ENCODE assay signal across 8 mouse cellular contexts in genomic region chr14:76556031-76556851, GRCm38 (mm10). TPM values are rescaled to one million over a fixed set of nuclear protein-coding genes. Genes with fewer than 3 reads are reported as not detected.
DNase-seq lines count a peak whose midpoint lies in the region; ATAC-seq lines count a peak whose summit lies in the region.

No protein-coding gene starts in this region.

- peak overlapping the region; percentile 92 for H3K27ac ChIP-seq in embryonic facial prominence, embryonic 13.5 days
- H3K27ac ChIP-seq in limb, embryonic 12.5 days, result peak overlapping the region; percentile 95
- peak overlapping the region; percentile 75 for H3K27ac ChIP-seq in midbrain, embryonic 12.5 days (replicated peaks)

- peak overlapping the region; percentile 91 for H3K4me2 ChIP-seq in embryonic facial prominence, embryonic 13.5 days
- peak overlapping the region; percentile 91 for H3K4me2 ChIP-seq in limb, embryonic 12.5 days
- peak overlapping the region; percentile 89 for H3K4me2 ChIP-seq in midbrain, embryonic 12.5 days (replicated peaks)

- peaks cover 44% of the 10 kb centered on the region for H3K4me1 ChIP-seq in embryonic facial prominence, embryonic 13.5 days
- H3K4me1 ChIP-seq in limb, embryonic 12.5 days (replicated peaks), result peaks cover 47% of the 10 kb centered on the region
- H3K4me1 ChIP-seq in midbrain, embryonic 12.5 days, result peaks cover 17% of the 10 kb centered on the region

- H3K27me3 ChIP-seq in embryonic facial prominence, embryonic 13.5 days, result no peaks in the 10 kb centered on the region
- peaks cover 5% of the 10 kb centered on the region for H3K27me3 ChIP-seq in limb, embryonic 12.5 days
- H3K27me3 ChIP-seq in midbrain, embryonic 12.5 days, result peaks cover 17% of the 10 kb centered on the region

- peak overlapping the region; percentile 61 for H3K4me3 ChIP-seq in embryonic facial prominence, embryonic 13.5 days
- H3K4me3 ChIP-seq in limb, embryonic 12.5 days (replicated peaks), result peak overlapping the region; percentile 65
- H3K4me3 ChIP-seq in midbrain, embryonic 12.5 days, result peak overlapping the region; percentile 77

- 1% methylated on average over 67 of the region's 67 CpGs for WGBS in embryonic facial prominence, embryonic 13.5 days
- 1% methylated on average over 64 of the region's 67 CpGs for WGBS in limb, embryonic 12.5 days
- under 1% methylated on average over 64 of the region's 67 CpGs for WGBS in midbrain, embryonic 12.5 days

- peak; percentile 80 for DNase-seq in adrenal gland, postnatal 25 days
- peak; percentile 43 to 56 for DNase-seq in heart, adult 9 months (ENCODE audit: low spot score in 2 of 2)
- peak; percentile 48 to 67 for DNase-seq in kidney, adult 8-10 months
- DNase-seq in spleen, adult 12 weeks (ENCODE audit: low spot score), result peak; percentile 8
- no peak for DNase-seq in c-Kit-positive CD71-positive TER-119-positive erythroid progenitor cells, embryonic 14.5 days (ENCODE audit: low spot score)

- H3K9me3 ChIP-seq in embryonic facial prominence, embryonic 13.5 days, result no peaks in the 10 kb centered on the region
- no peaks in the 10 kb centered on the region for H3K9me3 ChIP-seq in limb, embryonic 12.5 days
- no peaks in the 10 kb centered on the region for H3K9me3 ChIP-seq in midbrain, embryonic 12.5 days

- no peaks in the 10 kb centered on the region for H3K36me3 ChIP-seq in embryonic facial prominence, embryonic 13.5 days
- H3K36me3 ChIP-seq in limb, embryonic 12.5 days, result no peaks in the 10 kb centered on the region
- no peaks in the 10 kb centered on the region for H3K36me3 ChIP-seq in midbrain, embryonic 12.5 days

- H3K9ac ChIP-seq in embryonic facial prominence, embryonic 13.5 days, result peak overlapping the region; percentile 80
- peak overlapping the region; percentile 85 for H3K9ac ChIP-seq in limb, embryonic 12.5 days (replicated peaks)
- peak overlapping the region; percentile 89 for H3K9ac ChIP-seq in midbrain, embryonic 12.5 days (replicated peaks)

- ATAC-seq in embryonic facial prominence, embryonic 13.5 days (ENCODE audit: insufficient number of reproducible peaks, insufficient read depth, low FRiP score, low TSS enrichment, low read depth), result peak; percentile 84
- peak; percentile 63 for ATAC-seq in limb, embryonic 12.5 days (ENCODE audit: insufficient number of reproducible peaks, insufficient read depth, low FRiP score, low TSS enrichment, low read depth)
- peak; percentile 82 for ATAC-seq in midbrain, embryonic 12.5 days (ENCODE audit: low FRiP score, low read depth)

RNA-seq across cellular contexts. Expression of gene Serp2, which starts 0.4 kb away (rescaled TPM):
- total RNA-seq in adrenal gland, postnatal 25 days (2021), result 4.9 and 5.8 TPM in 2 replicates
- polyA plus RNA-seq in embryonic facial prominence, embryonic 13.5 days (2015; fragmentation: Nextera tagmentation; extraction: Ambion mirVana), result 11.0 and 14.6 TPM in 2 replicates
- 15.5 and 16.2 TPM in 2 replicates for polyA plus RNA-seq in limb, embryonic 12.5 days (2016; fragmentation: Nextera tagmentation; extraction: Ambion mirVana)
- polyA plus RNA-seq in midbrain, embryonic 12.5 days (2016; fragmentation: Nextera tagmentation; extraction: Ambion mirVana), result 52.7 and 56.6 TPM in 2 replicates
